Mouse (Mus musculus) embryo, embryonic 9.5 days (tissue): ENCODE data around the gene Vax2.

Experiments
- DNase-seq: peaks from one replicate; pipeline ENCODE4 v3.0.0-alpha.2; 2017; ENCODE audit errors: extremely low spot score

Gene Vax2

DNA sequence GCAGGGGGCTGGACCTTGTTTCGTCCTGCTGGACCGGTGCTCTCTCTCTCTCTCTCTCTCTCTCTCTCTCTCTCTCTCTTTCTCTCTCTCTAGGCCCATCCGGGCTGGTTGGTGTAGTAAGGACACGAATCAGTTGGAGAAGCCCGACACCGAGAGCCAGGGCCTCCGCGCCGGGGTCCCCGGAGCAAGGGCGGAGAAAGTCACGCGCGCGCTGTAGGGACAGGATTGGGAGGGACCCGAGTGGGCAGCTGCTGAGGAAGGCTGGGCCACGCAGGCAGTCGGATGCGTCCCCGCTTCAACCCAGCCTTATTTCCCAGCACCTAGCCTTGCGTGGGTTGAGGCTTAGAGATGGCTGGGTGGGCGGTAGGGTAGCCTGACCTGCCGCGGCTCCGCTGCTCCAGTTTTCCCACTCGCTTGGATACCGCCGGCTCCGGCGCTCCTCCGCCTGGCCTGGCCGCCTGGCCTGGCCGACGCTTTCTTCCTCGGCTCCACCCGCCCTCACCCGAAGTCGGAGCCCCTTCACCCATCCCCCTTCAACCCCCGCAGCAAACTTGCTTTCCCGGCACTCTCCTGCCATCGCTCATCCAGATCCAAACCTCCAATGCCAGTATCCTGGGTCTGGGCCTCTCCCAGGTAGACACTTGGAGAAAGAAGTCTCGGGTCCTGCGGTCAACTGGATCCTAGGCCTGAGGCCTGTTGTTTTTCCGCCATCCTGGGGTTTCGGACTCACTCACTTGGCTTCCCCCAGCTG lies 836 bp downstream of the Vax2 start:
- DNase-seq, result no peak

DNA sequence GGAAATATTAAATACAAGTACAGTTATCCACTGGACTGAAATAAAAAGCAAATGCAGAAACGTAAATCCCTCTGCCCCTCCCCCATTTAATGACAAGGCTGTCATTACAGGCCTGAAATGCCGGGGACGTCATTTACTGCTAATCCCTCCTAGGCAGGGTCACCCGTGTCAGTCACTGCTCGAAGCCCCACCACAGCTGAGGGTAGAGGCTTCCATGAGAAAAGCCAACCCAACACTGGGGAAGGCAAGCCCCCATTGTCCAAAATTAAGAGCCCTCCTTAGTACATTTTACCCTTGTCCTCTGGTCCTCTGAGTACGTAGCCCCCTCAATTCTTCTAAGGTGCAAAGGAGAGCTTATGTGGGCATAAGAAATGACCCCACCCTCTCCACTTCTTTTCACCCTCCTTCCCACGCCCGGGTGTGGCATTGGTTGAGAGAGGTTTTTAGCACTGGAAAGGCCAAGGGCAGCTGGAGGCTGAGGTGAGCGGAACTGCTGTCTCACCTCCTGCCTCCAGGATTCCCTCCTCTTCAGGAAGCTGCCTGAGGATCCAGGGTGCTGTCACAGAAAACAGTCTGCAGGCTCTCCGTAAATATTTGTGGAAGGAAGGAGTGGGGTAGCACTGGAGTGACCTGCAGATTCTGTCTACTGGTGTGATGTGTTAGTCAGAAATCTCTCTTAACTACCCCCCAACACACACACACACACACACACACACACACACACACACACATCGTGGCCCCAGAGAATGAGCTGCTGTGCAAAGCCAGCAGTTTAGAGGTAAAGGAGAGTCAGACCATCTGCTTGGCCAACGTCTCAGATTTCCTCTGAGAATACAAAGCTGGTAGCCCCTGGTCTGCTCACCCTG lies 2.4 kb downstream of the Vax2 start:
- DNase-seq, result no peak

DNA sequence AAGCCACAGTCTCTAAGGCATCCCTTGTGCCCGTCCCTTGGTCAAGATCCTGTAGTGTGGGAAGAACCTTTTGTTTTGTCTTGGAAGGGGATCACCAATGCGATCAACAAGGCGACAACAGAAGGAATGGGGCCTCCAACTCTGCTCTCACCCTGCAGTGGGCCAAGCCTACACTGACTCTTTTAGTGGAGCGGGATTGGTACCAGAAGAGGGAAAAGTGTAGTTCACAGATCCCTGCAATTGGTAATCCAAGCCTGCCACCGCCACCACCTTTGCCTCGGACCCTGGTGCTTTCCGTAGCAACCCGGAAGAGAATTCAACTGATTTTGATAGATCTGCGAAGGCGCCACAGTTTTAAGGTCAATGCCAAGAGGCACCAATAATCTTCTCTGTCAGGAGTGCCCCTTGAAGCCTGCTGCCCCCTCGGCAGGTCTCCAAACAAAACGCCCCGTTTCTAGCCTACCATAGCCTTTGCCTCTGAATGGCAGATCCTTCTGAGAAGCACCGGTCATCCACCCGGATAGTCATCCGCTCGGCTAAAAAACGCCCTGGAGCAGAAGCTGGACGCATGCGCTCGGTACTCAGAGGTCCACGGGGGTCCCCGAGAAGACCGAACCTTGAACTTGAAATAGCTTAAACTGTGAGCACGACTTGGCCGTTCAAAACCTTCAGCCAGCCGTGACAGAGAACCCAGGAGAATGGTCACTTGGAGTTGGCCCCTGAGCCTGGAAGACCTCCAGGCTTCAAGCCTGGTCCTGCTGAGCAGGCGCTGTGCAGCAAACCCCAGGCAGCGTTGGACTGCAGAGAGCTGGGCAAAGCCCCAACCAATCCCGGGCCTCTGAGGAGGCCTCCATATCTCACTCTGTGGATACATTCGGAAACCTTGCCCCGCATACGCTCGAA lies 3.4 kb downstream of the Vax2 start:
- DNase-seq, result no peak

DNA sequence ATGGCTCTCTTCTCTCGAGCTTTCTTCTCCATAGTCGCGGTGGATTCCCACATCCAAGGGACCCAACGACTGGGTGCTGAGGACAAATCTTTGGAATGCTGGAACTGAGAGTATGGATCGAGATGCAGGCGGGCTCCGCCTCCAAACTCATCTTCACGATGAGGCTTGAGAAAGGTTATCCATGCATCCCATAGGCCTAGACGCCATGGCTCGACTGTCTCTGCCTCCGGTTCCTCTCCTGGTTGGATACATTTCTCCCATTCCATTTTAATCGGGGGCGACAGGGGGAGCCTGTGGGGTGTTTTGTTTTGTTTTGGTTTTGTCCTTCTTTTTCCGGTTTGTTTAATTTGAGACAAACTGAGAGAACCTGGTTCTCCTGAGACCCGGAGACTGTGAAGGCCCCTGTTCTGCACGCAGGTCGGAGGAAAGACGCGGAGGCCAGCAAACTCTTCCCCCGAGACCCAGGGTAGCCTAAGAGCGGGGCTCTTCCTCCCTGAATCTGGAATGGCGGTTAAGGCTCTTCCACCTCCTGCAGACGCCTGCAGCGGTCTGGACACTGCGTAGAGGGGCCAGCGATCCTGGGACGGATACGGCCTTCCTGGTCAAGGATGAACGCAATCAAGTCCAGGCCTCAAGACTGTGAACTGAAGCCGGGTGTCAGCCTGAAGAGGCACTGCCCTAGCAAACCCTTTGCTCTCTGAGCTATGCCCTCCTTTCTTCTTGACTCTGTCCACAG lies 4.6 kb downstream of the Vax2 start:
- DNase-seq, result peak; percentile 61

- no peak for DNase-seq
These were observed 6.0 kb downstream of the Vax2 start for GRCm38 (mm10) chr6:83717026-83717425.

- no peak for DNase-seq
These were observed 11.5 kb downstream of the Vax2 start for GRCm38 (mm10) chr6:83722526-83722925.

- DNase-seq, result no peak
These were observed 16.1 kb downstream of the Vax2 start for GRCm38 (mm10) chr6:83727178-83727577.

DNA sequence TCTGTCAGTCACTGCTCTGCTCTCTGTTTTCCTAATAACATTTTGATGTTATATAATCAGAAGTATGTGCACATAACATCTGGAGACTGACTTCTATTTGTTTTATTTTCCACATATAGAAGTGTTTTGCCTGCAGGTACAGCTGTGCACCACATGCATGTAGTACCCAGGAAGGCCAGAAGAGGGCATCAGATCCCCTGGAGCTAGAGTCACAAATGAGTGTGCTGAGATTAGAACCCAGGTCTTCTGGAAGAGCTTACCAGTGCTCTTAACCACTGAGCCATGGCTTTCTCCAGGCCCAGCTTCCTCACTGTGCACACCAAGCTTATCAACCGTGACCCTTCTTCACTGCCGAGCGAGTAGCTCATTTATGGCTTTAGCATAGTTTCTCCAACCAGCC lies 17.4 kb downstream of the Vax2 start:
- no peak for DNase-seq

- no peak for DNase-seq
These were observed 18.4 kb downstream of the Vax2 start for GRCm38 (mm10) chr6:83729350-83729970.

DNA sequence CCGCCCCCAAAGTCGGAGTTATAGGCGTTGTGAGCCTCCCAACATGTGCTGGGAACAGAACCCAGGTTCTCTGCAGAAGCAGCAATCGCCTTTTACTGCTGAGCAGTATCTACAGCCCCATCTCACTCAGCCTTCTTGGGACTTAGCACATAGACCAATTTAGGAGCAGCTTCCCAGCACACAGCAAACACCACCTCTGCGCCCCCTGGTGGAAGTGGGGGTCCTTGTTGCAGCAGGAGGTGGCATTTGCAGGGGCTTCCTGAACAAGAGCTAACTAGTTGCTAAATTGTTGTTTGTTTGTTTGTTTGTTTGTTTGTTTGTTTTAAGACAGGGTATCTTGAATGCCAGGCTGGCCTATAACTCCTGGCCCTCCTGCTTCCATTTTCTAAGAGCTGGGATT lies 20.1 kb downstream of the Vax2 start:
- DNase-seq, result peak; percentile 60

GRCm38 (mm10) chr6:83737311-83737710 lies 26.2 kb downstream of the Vax2 start:
- DNase-seq, result no peak

GRCm38 (mm10) chr6:83738596-83738995 lies 27.5 kb downstream of the Vax2 start:
- DNase-seq, result no peak

- no peak for DNase-seq
These were observed 31.7 kb downstream of the Vax2 start, which contains the start of gene Atp6v1b1 for GRCm38 (mm10) chr6:83742761-83743160. Atp6v1b1 (plus strand) TSS chr6:83742990.

GRCm38 (mm10) chr6:83743212-83743611 lies 32.1 kb downstream of the Vax2 start:
- DNase-seq, result no peak

GRCm38 (mm10) chr6:83744126-83744525 lies 33.1 kb downstream of the Vax2 start:
- DNase-seq, result no peak

- no peak for DNase-seq
These were observed 33.5 kb downstream of the Vax2 start for GRCm38 (mm10) chr6:83744557-83744956.

DNA sequence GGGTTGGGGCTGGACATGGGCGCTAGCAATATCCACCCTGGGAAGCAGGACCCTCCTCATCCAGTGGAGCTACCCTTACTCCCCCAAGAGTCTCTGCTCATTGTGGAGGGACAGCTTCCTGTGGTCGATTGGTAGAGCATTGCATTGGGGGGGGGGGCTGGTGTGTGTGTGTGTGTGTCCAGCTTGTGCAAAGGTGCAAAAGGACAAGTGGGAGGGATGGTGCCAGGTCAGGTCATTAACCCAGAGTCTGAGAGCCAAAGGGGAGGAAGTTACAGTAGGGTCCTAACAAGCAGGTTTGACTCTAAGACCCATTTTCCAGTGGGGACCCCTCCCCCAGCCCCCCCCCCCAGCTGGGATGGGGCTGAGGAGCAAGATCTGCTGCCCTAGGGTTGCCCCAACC lies 34.4 kb downstream of the Vax2 start:
- DNase-seq, result no peak

GRCm38 (mm10) chr6:83749286-83749685 lies 38.2 kb downstream of the Vax2 start:
- DNase-seq, result no peak

- DNase-seq, result peak; percentile 78
These were observed 39.2 kb downstream of the Vax2 start for GRCm38 (mm10) chr6:83750171-83750684.

GRCm38 (mm10) chr6:83756051-83756450 lies 45.0 kb downstream of the Vax2 start:
- no peak for DNase-seq

GRCm38 (mm10) chr6:83762344-83762743 lies 51.3 kb downstream of the Vax2 start, which contains the start of gene Ankrd53:
Ankrd53 (plus strand) TSS chr6:83762644.
- no peak for DNase-seq
